Mouse (Mus musculus) midbrain, embryonic 12.5 days (tissue): ENCODE measurements around the gene Actl7a. TPM values are rescaled to one million over a fixed set of nuclear protein-coding genes. Genes with fewer than 3 reads are reported as not detected.

Experiments used
- ATAC-seq: fragments of 200-750 bp; cut with Nextera tagmentation; 2 replicates; pipeline ENCODE4 v1.8.0; 2017; ENCODE audit warnings: low read depth, moderate TSS enrichment, moderate library complexity; ENCODE audit not compliant: low FRiP score
- H3K27ac ChIP-seq: fragments of 300-500 bp; sonication (generic); replicated peaks from 2 replicates; pipeline ENCODE4 v1.5.1; 2016; ENCODE audit warnings: mild to moderate bottlenecking
- H3K27me3 ChIP-seq: fragments of 300-500 bp; sonication (generic); 2 replicates; pipeline ENCODE4 v1.6.1; 2016; ENCODE audit warnings: mild to moderate bottlenecking
- H3K36me3 ChIP-seq: fragments of 300-500 bp; sonication (generic); 2 replicates; pipeline ENCODE4 v1.6.1; 2016
- H3K4me1 ChIP-seq: fragments of 300-500 bp; sonication (generic); 2 replicates; pipeline ENCODE4 v1.6.1; 2016
- H3K4me2 ChIP-seq: fragments of 300-500 bp; sonication (generic); replicated peaks from 2 replicates; pipeline ENCODE4 v1.6.1; 2016; ENCODE audit warnings: mild to moderate bottlenecking, moderate library complexity
- H3K4me3 ChIP-seq: fragments of 300-500 bp; sonication (generic); 2 replicates; pipeline ENCODE4 v1.5.1; 2016; ENCODE audit warnings: mild to moderate bottlenecking
- H3K9ac ChIP-seq: fragments of 300-500 bp; sonication (generic); replicated peaks from 2 replicates; pipeline ENCODE4 v1.6.1; 2016; ENCODE audit warnings: mild to moderate bottlenecking, moderate library complexity
- H3K9me3 ChIP-seq: fragments of 300-500 bp; sonication (generic); 2 replicates; pipeline ENCODE4 v1.6.1; 2016; ENCODE audit warnings: mild to moderate bottlenecking
- WGBS: fragments of 180-500 bp; shearing (Covaris S2); methylation state at CpG from one replicate; pipeline ENCODE4 v1.1.7; 2016; 5-methylcytosine and 5-hydroxymethylcytosine counted together
- polyA plus RNA-seq: library from polyadenylated mRNA; unstranded; fragments of >200 nt; fragmentation: Nextera tagmentation; extraction: Ambion mirVana; gene quantifications from 2 replicates; pipeline ENCODE4 v1.2.1, GENCODE M21; 2016

The Actl7a gene
- polyA plus RNA-seq, 1 experiment from 2014 or later, result not detected

- ATAC-seq, result no peak
- no peak overlapping the region for H3K4me2 ChIP-seq
- no peaks in the 10 kb centered on the region for H3K27me3 ChIP-seq
- H3K9me3 ChIP-seq, result no peaks in the 10 kb centered on the region
- H3K36me3 ChIP-seq, result peaks cover 95% of the 10 kb centered on the region
- H3K27ac ChIP-seq, result no peak overlapping the region
- no peaks in the 10 kb centered on the region for H3K4me1 ChIP-seq
- no peak overlapping the region for H3K4me3 ChIP-seq
- H3K9ac ChIP-seq, result no peak overlapping the region
- 97% methylated on average over 7 of the region's 7 CpGs for WGBS
Observed at GRCm38 (mm10) chr4:56768913-56769312, 25.7 kb downstream of the Actl7a start.

- peaks cover 89% of the 10 kb centered on the region for H3K36me3 ChIP-seq
- no peaks in the 10 kb centered on the region for H3K27me3 ChIP-seq
- no peak overlapping the region for H3K27ac ChIP-seq
- H3K4me2 ChIP-seq, result no peak overlapping the region
- no peak for ATAC-seq
- 77% methylated on average over 1 of the region's 1 CpGs for WGBS
- no peak overlapping the region for H3K4me3 ChIP-seq
- no peaks in the 10 kb centered on the region for H3K4me1 ChIP-seq
- no peaks in the 10 kb centered on the region for H3K9me3 ChIP-seq
- H3K9ac ChIP-seq, result no peak overlapping the region
Observed at GRCm38 (mm10) chr4:56771065-56771464, 27.9 kb downstream of the Actl7a start.

DNA sequence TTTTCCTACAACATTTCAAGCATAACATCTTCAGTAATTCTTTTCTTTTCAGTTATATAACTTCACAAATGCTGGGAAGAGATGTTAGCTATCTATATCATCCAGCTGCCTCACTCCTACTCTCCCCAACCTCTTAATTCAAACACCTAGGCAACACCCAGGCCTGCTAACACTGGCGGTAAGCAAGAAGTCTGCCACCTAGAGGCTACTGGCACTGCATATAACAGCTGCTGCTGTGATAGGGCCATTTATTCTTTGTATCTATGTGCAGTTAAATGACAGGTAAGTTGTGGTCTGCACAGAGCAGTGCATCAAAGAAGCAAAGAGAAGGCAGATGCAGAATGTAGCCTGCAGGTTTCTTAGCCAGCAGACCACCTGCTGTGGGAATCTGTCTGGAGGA is 48.2 kb downstream of the Actl7a start:
- Histone ChIP-seq H3K27me3 (no peaks in the 10 kb centered on the region), H3K36me3 (peaks cover 92% of the 10 kb centered on the region), H3K9ac (no peak overlapping the region), H3K4me3 (no peak overlapping the region), H3K9me3 (no peaks in the 10 kb centered on the region), H3K4me2 (no peak overlapping the region), H3K27ac (no peak overlapping the region), H3K4me1 (no peaks in the 10 kb centered on the region)
- 52% methylated on average over 1 of the region's 1 CpGs for WGBS
- no peak for ATAC-seq

Other genes starting within 250 kb of the Actl7a start
- gene Gm26657, start 3.3 kb upstream of the Actl7a start, polyA plus RNA-seq, result not detected in 2 replicates
- not detected in 2 replicates for gene Actl7b, start 2.0 kb upstream of the Actl7a start, polyA plus RNA-seq
- gene Elp1, start 58.9 kb downstream of the Actl7a start, polyA plus RNA-seq, result 84.8 and 92.8 TPM in 2 replicates
- gene Fam206a, start 58.9 kb downstream of the Actl7a start, polyA plus RNA-seq, result 20.6 and 22.8 TPM in 2 replicates
- gene Ctnnal1, start 121.8 kb downstream of the Actl7a start, polyA plus RNA-seq, result 25.6 and 29.6 TPM in 2 replicates
- gene Tmem245, start 204.0 kb downstream of the Actl7a start, polyA plus RNA-seq, result 12.0 and 14.5 TPM in 2 replicates
- 7.6 and 11.6 TPM in 2 replicates for gene Frrs1l, start 247.0 kb downstream of the Actl7a start, polyA plus RNA-seq